Mouse (Mus musculus): ENCODE results near the gene Lrcol1.

GRCm38 (mm10) chr5:110395006-110395661, 50.6 kb downstream of the Lrcol1 start:
- no peak for TF ChIP-seq MYB (IDR thresholded peaks at IDR 0.05; ENCODE audit: low read depth, low read length)
- TF ChIP-seq E2F4 (IDR thresholded peaks at IDR 0.05; ENCODE audit: borderline replicate concordance, low read depth, low read length), result no peak
- no peak for TF ChIP-seq CTCF (IDR thresholded peaks at IDR 0.05 in 2 of 3, conservative IDR thresholded peaks at IDR 0.05 in 1 of 3; ENCODE audit: control insufficient read depth in 1 of 3, insufficient read depth in 1 of 3, low read depth in 2 of 3, low read length in 3 of 3, poor library complexity in 1 of 3, severe bottlenecking in 1 of 3)
- TF ChIP-seq BHLHE40 (IDR thresholded peaks at IDR 0.05; ENCODE audit: borderline replicate concordance, low read depth, low read length), result no peak
- TF ChIP-seq POLR2AphosphoS2 (IDR thresholded peaks at IDR 0.05; ENCODE audit: low read length), result no peak
- TF ChIP-seq MAX (IDR thresholded peaks at IDR 0.05; ENCODE audit: low read length), result no peak
